Mouse (Mus musculus) ES-E14 (cell line): ENCODE results near the gene Chd5. TPM values are rescaled to one million over a fixed set of nuclear protein-coding genes. Genes with fewer than 3 reads are reported as not detected.

Experiments used
- DNase-seq: peaks from one replicate; pipeline ENCODE4 v3.0.0-alpha.2; 2013; ENCODE audit warnings: low read depth, low spot score
- H3K27ac ChIP-seq: 2 replicates; pipeline ENCODE4 v1.5.1; 2012; ENCODE audit warnings: low read depth, mild to moderate bottlenecking, low read length, moderate library complexity, mixed read lengths; ENCODE audit not compliant: poor library complexity, insufficient read depth, severe bottlenecking
- H3K36me3 ChIP-seq: 2 replicates; pipeline ENCODE4 v1.6.1; 2012; ENCODE audit warnings: mild to moderate bottlenecking, low read length, moderate library complexity, mixed read lengths; ENCODE audit not compliant: control insufficient read depth, poor library complexity, insufficient read depth, severe bottlenecking
- H3K4me1 ChIP-seq, 2 experiments: fragments of 150-350 bp in 1 of 2; sonication (generic) in 1 of 2; 2 replicates each; pipeline ENCODE4 v1.6.1; 2012; ENCODE audit warnings: low read length in 2 of 2, mild to moderate bottlenecking in 1 of 2, mixed read lengths in 1 of 2; ENCODE audit not compliant: control insufficient read depth in 2 of 2, insufficient read depth in 2 of 2, poor library complexity in 1 of 2
- H3K4me3 ChIP-seq, 2 experiments: fragments of 150-350 bp in 1 of 2; sonication (generic) in 1 of 2; 2 replicates each; pipeline ENCODE4 v1.5.1; 2012; ENCODE audit warnings: low read length in 2 of 2, low read depth in 1 of 2, mild to moderate bottlenecking in 1 of 2, mixed read lengths in 1 of 2; ENCODE audit not compliant: insufficient read depth in 1 of 2, poor library complexity in 1 of 2, severe bottlenecking in 1 of 2
- H3K9ac ChIP-seq: 2 replicates; pipeline ENCODE4 v1.6.1; 2012; ENCODE audit warnings: low read depth, mild to moderate bottlenecking, low read length, mixed read lengths; ENCODE audit not compliant: poor library complexity, insufficient read depth, severe bottlenecking
- H3K9me3 ChIP-seq: fragments of 150-350 bp; sonication (generic); 2 replicates; pipeline ENCODE4 v1.6.1; 2012; ENCODE audit warnings: low read depth, mild to moderate bottlenecking, low read length; ENCODE audit not compliant: control insufficient read depth, insufficient read depth
- CHD2 ChIP-seq: IDR thresholded peaks from 2 replicates; pipeline ENCODE4 v1.6.1; 2014; ENCODE audit warnings: mild to moderate bottlenecking, low read depth, low read length, inconsistent platforms
- HCFC1 ChIP-seq: IDR thresholded peaks from 2 replicates; pipeline ENCODE4 v1.6.1; 2012; ENCODE audit warnings: low read length, inconsistent platforms, borderline replicate concordance; ENCODE audit not compliant: insufficient read depth
- MAFK ChIP-seq: IDR thresholded peaks from 2 replicates; pipeline ENCODE4 v1.6.1; 2014; ENCODE audit warnings: mild to moderate bottlenecking, low read depth, low read length, inconsistent platforms; ENCODE audit not compliant: insufficient read depth
- ZC3H11A ChIP-seq: IDR thresholded peaks from 2 replicates; pipeline ENCODE4 v1.6.1; 2012; ENCODE audit warnings: low read depth, mild to moderate bottlenecking, inconsistent platforms, low read length, borderline replicate concordance
- ZNF384 ChIP-seq: IDR thresholded peaks from 2 replicates; pipeline ENCODE4 v1.6.1; 2012; ENCODE audit warnings: low read depth, low read length, inconsistent platforms
- in situ Hi-C, 2 experiments: fragments of 600-800 bp; cut with MboI; formaldehyde crosslinking; loops; one replicate each; pipeline ENCODE4 v1.15.1; 2025; ENCODE audit warnings: low sequenced_read_pairs in 2 of 2, inconsistent platforms in 1 of 2; ENCODE audit not compliant: unreplicated experiment in 2 of 2
- total RNA-seq: library from RNA; depleted of rRNA; stranded (reverse); fragments of 300-350 nt; gene quantifications from 2 replicates; pipeline ENCODE4 v1.2.3, GENCODE M21; 2012

Gene Chd5
- total RNA-seq, 1 experiment, result 3.1 TPM

- no peak overlapping the region for H3K9ac ChIP-seq
- H3K36me3 ChIP-seq, result no peaks in the 10 kb centered on the region
- peaks cover 0 to 17% of the 10 kb centered on the region in 2 experiments; a peak in 2 of 4 replicates for H3K4me1 ChIP-seq
- TF ChIP-seq ZC3H11A (no peak), MAFK (no peak), ZNF384 (no peak), CHD2 (no peak), HCFC1 (no peak)
- no peak for DNase-seq
- in situ Hi-C loops, result no loop called here
- H3K4me3 ChIP-seq, result no peak overlapping the region
- H3K9me3 ChIP-seq, result no peaks in the 10 kb centered on the region
- H3K27ac ChIP-seq, result no peak overlapping the region
Observed at GRCm38 (mm10) chr4:152392192-152392591, 53.7 kb downstream of the Chd5 start.

GRCm38 (mm10) chr4:152392627-152393026, 54.2 kb downstream of the Chd5 start:
- Histone ChIP-seq H3K36me3 (no peaks in the 10 kb centered on the region), H3K4me3 (peak overlapping the region in 1 of 2 experiments; percentile 28; a peak in 1 of 4 replicates), H3K9me3 (no peaks in the 10 kb centered on the region), H3K4me1 (peaks cover 0 to 17% of the 10 kb centered on the region in 2 experiments; a peak in 2 of 4 replicates), H3K27ac (no peak overlapping the region), H3K9ac (no peak overlapping the region)
- in situ Hi-C loops, result no loop called here
- DNase-seq, result no peak
- no peak for TF ChIP-seq MAFK
- no peak for TF ChIP-seq ZNF384
- no peak for TF ChIP-seq CHD2
- no peak for TF ChIP-seq HCFC1
- TF ChIP-seq ZC3H11A, result no peak

- no peaks in the 10 kb centered on the region for H3K36me3 ChIP-seq
- no peak for DNase-seq
- no peak overlapping the region for H3K4me3 ChIP-seq
- in situ Hi-C loops, result no loop called here
- no peak overlapping the region for H3K9ac ChIP-seq
- TF ChIP-seq ZC3H11A (no peak), ZNF384 (no peak), HCFC1 (no peak), MAFK (no peak), CHD2 (no peak)
- no peaks in the 10 kb centered on the region for H3K9me3 ChIP-seq
- H3K4me1 ChIP-seq, result peaks cover 0 to 11% of the 10 kb centered on the region in 2 experiments; a peak in 2 of 4 replicates
- no peak overlapping the region for H3K27ac ChIP-seq
Observed at GRCm38 (mm10) chr4:152398926-152399325, 60.5 kb downstream of the Chd5 start.

GRCm38 (mm10) chr4:152405143-152405542, 66.7 kb downstream of the Chd5 start:
- H3K27ac ChIP-seq, result no peak overlapping the region
- no peaks in the 10 kb centered on the region for H3K9me3 ChIP-seq
- H3K4me1 ChIP-seq, result no peaks in the 10 kb centered on the region
- H3K9ac ChIP-seq, result no peak overlapping the region
- in situ Hi-C loops, result no loop called here
- no peaks in the 10 kb centered on the region for H3K36me3 ChIP-seq
- TF ChIP-seq ZC3H11A, result no peak
- TF ChIP-seq MAFK, result no peak
- TF ChIP-seq CHD2, result no peak
- TF ChIP-seq HCFC1, result no peak
- no peak for TF ChIP-seq ZNF384
- DNase-seq, result no peak
- no peak overlapping the region for H3K4me3 ChIP-seq
